Mouse (Mus musculus): Measurements from ENCODE around the gene AI593442.

The AI593442 gene

DNA sequence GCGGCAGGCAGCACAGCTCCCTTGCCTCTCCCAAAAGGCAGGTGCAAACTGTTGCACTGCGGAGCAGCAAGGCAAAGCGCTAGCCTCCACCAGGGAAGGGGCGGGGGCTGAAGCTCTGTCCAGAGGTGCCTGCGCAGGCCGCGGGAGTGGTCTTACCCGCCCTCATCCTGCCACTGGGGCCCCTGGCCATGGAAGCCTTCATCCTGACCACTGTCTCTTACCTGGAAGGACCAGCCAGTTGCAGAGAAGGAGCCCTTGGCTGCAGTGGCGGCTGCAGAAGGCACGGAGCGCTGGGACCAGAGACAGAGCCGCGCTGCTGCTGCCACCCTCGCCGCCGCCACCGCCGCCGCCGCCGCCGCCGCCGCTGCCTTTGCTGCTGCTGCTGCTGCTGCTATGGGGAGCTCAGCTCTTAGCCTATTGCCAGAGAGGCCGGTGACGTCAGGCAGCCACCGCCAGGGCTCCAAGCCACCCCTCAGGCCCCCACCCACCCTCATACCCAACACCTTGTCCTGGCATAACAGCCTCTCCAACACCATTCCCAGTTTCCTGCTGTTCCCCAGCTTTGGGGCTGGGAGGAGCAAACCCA lies at the start of gene AI593442:
Gene AI593442 (minus strand): TSS at position 419 of the 586 bp plus-strand sequence.
- no peak for DNase-seq

GRCm38 (mm10) chr9:52728806-52729205 lies 49.2 kb upstream of the AI593442 start:
- DNase-seq: no peak

DNA sequence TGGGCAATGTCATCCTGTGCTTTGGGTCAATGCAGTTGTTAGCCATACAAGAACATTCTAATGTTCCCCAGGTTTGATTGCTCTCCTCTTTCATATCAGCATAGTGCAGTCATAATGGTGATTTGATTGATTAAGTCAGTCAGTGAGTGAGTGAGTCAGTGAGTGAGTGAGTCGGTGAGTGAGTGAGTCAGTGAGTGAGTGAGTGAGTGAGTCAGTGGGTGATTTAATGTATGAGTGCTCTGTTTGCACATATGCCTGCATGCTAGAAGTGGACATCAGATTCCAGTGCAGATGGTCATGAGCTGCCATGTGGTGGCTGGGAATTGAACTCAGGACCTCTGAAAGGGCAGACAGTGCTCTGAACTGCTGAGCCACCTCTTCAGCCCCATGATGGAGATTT lies 43.0 kb upstream of the AI593442 start:
- no peak for DNase-seq

GRCm38 (mm10) chr9:52719562-52719961 lies 40.0 kb upstream of the AI593442 start:
- no peak for DNase-seq

GRCm38 (mm10) chr9:52680036-52680435 lies 456 bp upstream of the AI593442 start:
- no peak for DNase-seq

DNA sequence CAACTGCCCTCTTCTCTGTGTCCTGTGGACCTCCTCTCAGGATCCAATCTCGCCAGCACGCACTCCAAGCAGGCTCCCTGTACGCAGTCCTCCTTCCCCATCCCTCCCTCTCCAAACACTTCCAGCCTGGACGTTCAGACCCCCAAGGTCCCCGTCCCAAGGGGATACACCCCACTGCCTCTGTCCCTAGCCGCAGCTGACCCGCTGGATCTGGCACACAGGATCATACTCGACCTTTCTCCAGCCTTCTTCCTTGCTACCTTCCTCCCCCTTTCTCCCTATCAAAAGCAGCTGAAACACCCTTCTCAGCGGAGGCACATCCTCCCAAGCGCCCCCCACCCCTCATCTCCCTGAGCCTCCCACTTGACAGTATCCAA lies 753 bp downstream of the AI593442 start:
- DNase-seq: no peak

DNA sequence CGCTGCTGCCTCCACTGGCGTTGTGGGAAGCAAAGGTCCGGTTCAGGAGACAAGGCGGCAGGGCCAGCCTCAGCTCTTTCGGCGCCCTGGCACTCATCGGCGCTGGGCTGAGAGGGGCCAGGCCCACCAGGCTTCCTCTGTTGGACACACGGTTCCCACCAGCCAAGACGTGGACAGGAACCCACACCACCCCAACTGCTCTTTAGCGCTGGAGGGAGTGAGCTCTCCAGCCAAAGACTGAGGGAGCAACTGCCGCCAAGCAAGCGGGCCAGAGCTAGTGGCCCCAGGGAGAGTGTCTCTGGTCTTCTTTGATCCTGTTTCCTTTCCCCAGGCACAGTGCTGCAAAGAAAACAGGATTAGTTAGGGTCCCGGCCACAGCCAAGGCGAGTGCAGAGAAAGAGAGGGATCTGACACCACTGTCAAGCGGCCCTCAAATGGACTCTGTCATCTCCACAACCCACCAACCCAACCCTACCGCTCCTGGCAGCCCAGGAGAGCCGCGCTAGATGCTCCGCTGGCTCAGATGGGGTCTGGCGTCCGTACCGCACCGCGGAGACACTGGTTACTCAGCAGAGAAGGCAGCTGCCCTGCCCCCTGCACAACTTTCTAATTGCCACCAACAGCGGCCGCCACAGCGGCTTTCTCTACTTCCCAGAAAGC lies 1.3 kb downstream of the AI593442 start:
- DNase-seq: no peak

DNA sequence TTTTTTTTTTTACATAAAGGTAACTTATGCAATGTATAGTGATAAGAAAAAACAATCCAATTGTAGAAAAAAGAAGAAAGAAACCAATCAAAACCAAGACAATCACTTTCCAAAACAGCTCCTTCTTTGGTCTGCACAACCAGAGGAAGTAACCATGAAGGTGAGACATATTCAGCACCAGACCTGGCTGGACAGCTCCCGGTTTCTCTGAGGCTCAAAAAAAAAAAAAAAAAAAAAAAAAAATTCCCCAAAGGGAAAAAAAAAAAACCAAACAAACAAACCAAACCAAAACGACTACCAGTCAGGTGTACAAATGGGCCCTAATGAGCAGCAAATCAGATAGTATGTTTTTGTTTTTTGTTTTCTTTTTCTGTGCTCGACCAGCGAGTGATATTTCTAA lies 3.0 kb downstream of the AI593442 start:
- no peak for DNase-seq

- no peak for DNase-seq
Observed at GRCm38 (mm10) chr9:52675937-52676336, 3.6 kb downstream of the AI593442 start.

- no peak for DNase-seq
Observed at GRCm38 (mm10) chr9:52661422-52661821, 18.2 kb downstream of the AI593442 start.

DNA sequence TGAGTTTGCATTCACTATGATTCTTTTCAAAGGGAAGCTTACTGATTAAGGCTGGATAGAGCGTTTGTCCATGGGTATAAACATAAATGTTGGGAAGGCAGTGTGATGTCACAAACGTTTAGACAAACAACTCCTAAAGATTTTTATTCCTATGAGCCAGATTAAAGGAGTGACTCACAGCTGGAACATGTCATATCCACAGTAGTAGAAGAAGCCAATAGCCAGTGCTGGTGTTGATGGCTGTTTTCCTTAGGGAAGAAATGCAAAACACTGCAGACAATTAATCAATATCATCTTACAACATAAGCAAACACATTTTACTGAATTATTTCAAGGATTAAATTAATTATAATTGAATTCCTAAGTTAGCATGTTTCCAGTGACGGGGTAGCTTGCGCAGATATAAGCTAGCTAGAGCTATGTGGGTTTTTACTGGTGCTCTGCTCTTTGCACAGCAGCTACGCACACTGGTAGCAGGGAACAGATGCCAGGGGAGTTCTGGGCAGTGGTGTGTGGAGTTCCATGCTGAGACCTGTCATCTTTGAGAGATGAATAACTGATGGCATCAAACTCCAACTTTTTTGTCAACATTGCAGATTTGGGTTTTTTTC lies 29.1 kb downstream of the AI593442 start:
- DNase-seq: no peak

GRCm38 (mm10) chr9:52645312-52645711 lies 34.3 kb downstream of the AI593442 start:
- DNase-seq: no peak

DNA sequence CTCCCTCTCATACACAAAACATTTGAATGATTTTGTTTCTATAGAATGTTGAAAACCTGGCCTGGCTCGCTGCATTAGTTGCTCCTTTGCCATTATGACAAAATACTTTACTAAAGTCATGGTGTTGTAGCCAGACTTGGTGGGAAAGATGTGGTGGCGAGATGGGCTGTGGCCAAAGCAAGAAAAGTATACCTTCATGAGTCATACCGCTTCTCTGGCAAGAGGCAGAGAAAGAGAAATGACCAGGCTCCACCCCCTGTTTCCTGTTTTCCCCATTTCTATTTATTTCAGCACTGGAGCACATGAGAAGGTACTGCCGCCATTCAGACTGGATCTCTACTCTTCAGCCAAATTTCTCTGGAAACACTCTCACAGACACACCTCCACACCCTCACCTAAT lies 35.0 kb downstream of the AI593442 start:
- DNase-seq: no peak

DNA sequence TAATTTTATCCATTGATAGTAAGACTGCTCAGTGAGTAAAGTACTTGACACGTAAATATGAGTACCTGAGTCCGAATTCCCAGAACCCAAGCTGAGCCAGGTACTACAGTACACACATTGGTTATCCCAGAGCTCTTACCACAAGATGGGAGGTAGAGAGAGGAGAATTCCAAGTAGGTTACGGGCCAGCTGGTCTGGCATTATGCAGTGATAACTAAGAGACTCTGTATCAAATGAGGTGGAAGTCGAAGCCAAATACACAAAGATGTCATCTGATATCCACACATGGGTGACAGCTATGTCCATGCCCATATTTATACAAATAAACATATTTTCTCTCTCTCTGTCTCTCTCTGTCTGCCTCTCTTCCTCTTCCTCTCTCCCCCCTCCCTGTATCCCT lies 35.4 kb downstream of the AI593442 start:
- no peak for DNase-seq

DNA sequence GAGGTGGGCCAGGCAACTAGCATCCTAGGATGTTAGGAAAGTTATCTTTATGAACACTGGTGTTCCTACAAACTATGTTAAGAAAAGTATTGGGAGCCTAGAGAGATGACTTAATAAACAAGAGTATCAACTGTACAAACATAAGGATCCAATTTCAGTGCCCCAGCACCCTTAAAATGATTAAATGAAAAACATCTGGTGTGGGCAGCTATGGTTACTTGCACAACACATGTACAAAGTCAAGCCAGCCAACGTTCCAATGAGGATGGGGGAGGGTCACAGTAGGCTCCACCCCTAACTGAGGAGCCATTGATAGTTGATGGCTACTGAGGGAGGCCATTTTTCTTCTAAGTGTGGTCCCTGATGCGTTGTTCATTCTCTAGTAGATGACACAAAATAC lies 43.6 kb downstream of the AI593442 start:
- no peak for DNase-seq

- no peak for DNase-seq
Observed at GRCm38 (mm10) chr9:52623926-52624325, 55.7 kb downstream of the AI593442 start.

Data from thymus, adult 18-20 months (tissue).